In the genomic region with DNA sequence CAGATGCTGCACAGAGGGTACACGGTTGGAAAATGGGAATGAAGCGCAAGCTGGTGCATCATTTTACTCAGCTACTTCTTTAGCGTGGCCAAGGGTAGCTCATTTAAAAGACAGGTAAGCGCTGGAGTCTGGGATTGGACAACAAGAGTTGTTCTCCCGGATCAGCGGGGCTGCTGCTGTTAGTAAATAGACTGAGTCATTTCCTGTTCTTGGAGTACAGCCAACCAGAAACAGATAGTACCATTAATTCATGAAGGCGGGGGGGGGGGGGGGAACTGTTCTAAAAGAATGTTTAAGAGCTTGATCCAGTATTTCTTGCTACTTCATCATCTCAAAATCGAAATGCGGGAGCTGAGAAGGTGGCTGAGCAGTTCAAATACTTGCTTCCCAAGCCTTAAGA, we compare ENCODE assay signal across 24 mouse cellular contexts.
DNase-seq lines count a peak whose midpoint lies in the region; ATAC-seq lines count a peak whose summit lies in the region.
"Had no signal": no experiment of that assay in that cellular context is flagged by ENCODE, and none has a peak within 500 bp of the region (broad histone marks: within the 10 kb centered on the region; RNA-seq: fewer than 3 reads in every experiment).

No protein-coding gene starts in this region.

- H3K36me3 ChIP-seq in hindbrain, embryonic 12.5 days: no peaks in the 10 kb centered on the region
- H3K36me3 ChIP-seq: embryonic facial prominence, embryonic 12.5 days; forebrain, embryonic 12.5 days; heart, embryonic 13.5 days; neural tube, embryonic 12.5 days had no signal

- H3K4me1 ChIP-seq in hindbrain, embryonic 12.5 days: peaks cover 8% of the 10 kb centered on the region
- H3K4me1 ChIP-seq: heart, embryonic 13.5 days had no signal

- no peaks in the 10 kb centered on the region for H3K27me3 ChIP-seq in hindbrain, embryonic 12.5 days
- H3K27me3 ChIP-seq: embryonic facial prominence, embryonic 12.5 days; forebrain, embryonic 12.5 days; heart, embryonic 13.5 days; neural tube, embryonic 12.5 days had no signal

- no peak for ATAC-seq in hindbrain, embryonic 12.5 days (ENCODE audit: low FRiP score)
- ATAC-seq: intestine, postnatal 0 days had no signal

- H3K9ac ChIP-seq in hindbrain, embryonic 12.5 days: no peak overlapping the region
- H3K9ac ChIP-seq: embryonic facial prominence, embryonic 12.5 days; forebrain, embryonic 12.5 days; heart, embryonic 13.5 days; neural tube, embryonic 12.5 days had no signal

- H3K9me3 ChIP-seq in hindbrain, embryonic 12.5 days (replicated peaks): no peaks in the 10 kb centered on the region
- H3K9me3 ChIP-seq: embryonic facial prominence, embryonic 12.5 days; forebrain, embryonic 12.5 days; heart, embryonic 13.5 days; neural tube, embryonic 12.5 days had no signal

- peak; percentile 45 for DNase-seq in adrenal gland, postnatal 14 days
- no peak for DNase-seq in adrenal gland, postnatal 25 days
- peak; percentile 39 for DNase-seq in kidney, postnatal 14 days
- DNase-seq in kidney, adult 11 months: no peak
- DNase-seq in urinary bladder, postnatal 25 days (ENCODE audit: low spot score): peak; percentile 10
- no peak for DNase-seq in urinary bladder, postnatal 4 days (ENCODE audit: low spot score in 2 of 2)
- DNase-seq: cerebellum, adult 11-12 months; cerebellum, postnatal 10 days; gastrocnemius, postnatal 36 days; heart, adult 2 months; heart, postnatal 14 days; layer of hippocampus, postnatal 36 days; right cerebral cortex, postnatal 14 days; thymus, adult 2 months; thymus, postnatal 4 days had no signal

- H3K27ac ChIP-seq in hindbrain, embryonic 12.5 days: no peak overlapping the region
- H3K27ac ChIP-seq: embryonic facial prominence, embryonic 12.5 days; forebrain, embryonic 12.5 days; heart, adult 2 months; heart, embryonic 13.5 days; neural tube, embryonic 12.5 days; stomach, postnatal 0 days had no signal

- no peak overlapping the region for H3K4me3 ChIP-seq in hindbrain, embryonic 12.5 days
- H3K4me3 ChIP-seq: embryonic facial prominence, embryonic 12.5 days; erythroblast, embryonic 14.5 days; forebrain, embryonic 12.5 days; heart, adult 2 months; heart, embryonic 13.5 days; neural tube, embryonic 12.5 days had no signal

- WGBS in hindbrain, embryonic 12.5 days: 87% methylated on average over 9 of the region's 9 CpGs

- no peak overlapping the region for H3K4me2 ChIP-seq in hindbrain, embryonic 12.5 days (replicated peaks)
- H3K4me2 ChIP-seq: embryonic facial prominence, embryonic 12.5 days; forebrain, embryonic 12.5 days; heart, embryonic 13.5 days; midbrain, embryonic 11.5 days; neural tube, embryonic 12.5 days had no signal

Comparison
In these comparisons a context has a peak if more than half of its experiments do, and no peak if none do; other contexts are left out.
1. DNase-seq: peak in adrenal gland, postnatal 14 days (single experiment), kidney, postnatal 14 days (single experiment) and urinary bladder, postnatal 25 days (single experiment); none in adrenal gland, postnatal 25 days (single experiment), kidney, adult 11 months (single experiment) and urinary bladder, postnatal 4 days (0 of 2).